Mouse (Mus musculus) CD8-positive naive resting alpha-beta T cell, adult 57 days (primary cell): ENCODE results near the gene Myog. TPM values are rescaled to one million over a fixed set of nuclear protein-coding genes. Genes with fewer than 3 reads are reported as not detected.

Experiments
- total RNA-seq: library from RNA; stranded (reverse); gene quantifications from one replicate; pipeline ENCODE4 v1.2.4, GENCODE M21; 2023

Gene Myog
- total RNA-seq, result not detected

GRCm38 (mm10) chr1:134289598-134290099, at the start of gene Myog:
Gene Myog (plus strand): TSS chr1:134289989.

GRCm38 (mm10) chr1:134332770-134333271, 43.0 kb downstream of the Myog start, which contains the start of gene Ppfia4:
Gene Ppfia4 (minus strand): TSS chr1:134332928.

Other genes starting within 250 kb of the Myog start
- gene Btg2, start 210.9 kb upstream of the Myog start, total RNA-seq, result 356 TPM
- gene Chit1, start 178.7 kb upstream of the Myog start, total RNA-seq, result not detected
- 1.0 TPM for gene Chil1, start 107.8 kb upstream of the Myog start, total RNA-seq
- gene Mybph, start 96.5 kb upstream of the Myog start, total RNA-seq, result not detected
- gene Adora1, start 54.6 kb upstream of the Myog start, total RNA-seq, result not detected
- 0.95 TPM for gene Ppfia4, start 42.9 kb downstream of the Myog start, total RNA-seq
- gene Tmem183a, start 72.0 kb downstream of the Myog start, total RNA-seq, result 69.8 TPM
- not detected for gene 4933406M09Rik, start 96.0 kb downstream of the Myog start, total RNA-seq
- gene Cyb5r1, start 115.6 kb downstream of the Myog start, total RNA-seq, result 17.5 TPM
- gene Adipor1, start 125.4 kb downstream of the Myog start, total RNA-seq, result 77.8 TPM
- gene Klhl12, start 165.5 kb downstream of the Myog start, total RNA-seq, result 40.0 TPM
- gene Rabif, start 204.7 kb downstream of the Myog start, total RNA-seq, result 19.6 TPM